8 mouse cellular contexts compared by ENCODE assay signal in the genomic region with DNA sequence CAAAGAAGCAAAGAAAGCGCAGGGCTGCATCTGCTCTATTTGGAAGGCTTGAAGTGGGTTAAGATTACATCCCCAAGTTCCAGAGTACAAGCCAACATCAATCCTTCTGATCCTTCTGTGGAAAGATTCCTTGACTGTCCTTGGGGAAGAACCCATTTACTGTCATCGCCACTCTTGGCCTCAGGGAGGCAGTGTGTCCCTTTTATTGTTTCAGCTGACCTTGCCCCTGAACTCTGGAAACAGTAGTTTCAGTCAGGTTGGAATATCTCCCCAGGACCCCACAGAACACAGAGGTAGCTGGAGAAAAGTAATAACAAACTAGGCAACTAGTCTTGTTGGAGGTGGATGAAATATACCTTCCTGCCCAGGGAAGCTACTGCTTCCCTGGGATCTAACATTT. TPM values are rescaled to one million over a fixed set of nuclear protein-coding genes. Genes with fewer than 3 reads are reported as not detected.
A peak's percentile ranks its signal among the peaks of the same experiment; 100 is the strongest.
DNase-seq lines count a peak whose midpoint lies in the region; ATAC-seq and TF ChIP-seq lines count a peak whose summit lies in the region.

No protein-coding gene starts in this region.

- ATAC-seq in forebrain, postnatal 0 days, result no peak
- no peak for ATAC-seq in forebrain, embryonic 12.5 days (ENCODE audit: low FRiP score)
- ATAC-seq in neural tube, embryonic 15.5 days (ENCODE audit: low FRiP score), result no peak
- ATAC-seq in granulocyte monocyte progenitor cell, adult 5-6 weeks (replicated peaks; ENCODE audit: poor library complexity, severe bottlenecking), result peak; percentile 66
- no peak for ATAC-seq in hindbrain, embryonic 14.5 days (ENCODE audit: low FRiP score)
- no peak for ATAC-seq in hindbrain, embryonic 16.5 days

- no peak for DNase-seq in forebrain, postnatal 0 days
- DNase-seq in neural tube, embryonic 10.5 days (ENCODE audit: extremely low spot score, low spot score), result peak; percentile 20
- peak; percentile 47 for DNase-seq in thymus, postnatal 25 days
- no peak for DNase-seq in hindbrain, embryonic 14.5 days (ENCODE audit: low spot score)

- H3K9me3 ChIP-seq in forebrain, postnatal 0 days (ENCODE audit: low read length), result no peaks in the 10 kb centered on the region
- H3K9me3 ChIP-seq in forebrain, embryonic 12.5 days, result no peaks in the 10 kb centered on the region
- H3K9me3 ChIP-seq in neural tube, embryonic 15.5 days (replicated peaks), result no peaks in the 10 kb centered on the region
- H3K9me3 ChIP-seq in hindbrain, embryonic 14.5 days (ENCODE audit: control insufficient read depth, low read length), result no peaks in the 10 kb centered on the region
- no peaks in the 10 kb centered on the region for H3K9me3 ChIP-seq in hindbrain, embryonic 16.5 days (ENCODE audit: control insufficient read depth, low read length)

- H3K4me3 ChIP-seq in forebrain, postnatal 0 days (ENCODE audit: low read depth, low read length), result no peak overlapping the region
- no peak overlapping the region for H3K4me3 ChIP-seq in forebrain, embryonic 12.5 days (replicated peaks)
- H3K4me3 ChIP-seq in neural tube, embryonic 15.5 days (replicated peaks), result no peak overlapping the region
- H3K4me3 ChIP-seq in hindbrain, embryonic 14.5 days (replicated peaks; ENCODE audit: low read length), result no peak overlapping the region
- no peak overlapping the region for H3K4me3 ChIP-seq in hindbrain, embryonic 16.5 days (ENCODE audit: low read length)

- H3K27me3 ChIP-seq in forebrain, postnatal 0 days (ENCODE audit: insufficient read depth, low read length), result no peaks in the 10 kb centered on the region
- H3K27me3 ChIP-seq in forebrain, embryonic 12.5 days, result no peaks in the 10 kb centered on the region
- no peaks in the 10 kb centered on the region for H3K27me3 ChIP-seq in neural tube, embryonic 15.5 days (replicated peaks)
- H3K27me3 ChIP-seq in hindbrain, embryonic 14.5 days (ENCODE audit: control insufficient read depth, insufficient read depth, low read length), result no peaks in the 10 kb centered on the region
- no peaks in the 10 kb centered on the region for H3K27me3 ChIP-seq in hindbrain, embryonic 16.5 days (replicated peaks; ENCODE audit: control insufficient read depth, insufficient read depth, low read length)

- no peak overlapping the region for H3K9ac ChIP-seq in forebrain, postnatal 0 days
- H3K9ac ChIP-seq in forebrain, embryonic 12.5 days, result no peak overlapping the region
- H3K9ac ChIP-seq in neural tube, embryonic 15.5 days (replicated peaks), result no peak overlapping the region
- H3K9ac ChIP-seq in hindbrain, embryonic 14.5 days, result no peak overlapping the region
- no peak overlapping the region for H3K9ac ChIP-seq in hindbrain, embryonic 16.5 days (ENCODE audit: low read depth, low read length)

- TF ChIP-seq CTCF in forebrain, postnatal 0 days (IDR thresholded peaks at IDR 0.05; ENCODE audit: low read depth), result peak; percentile 36

- H3K27ac ChIP-seq in forebrain, postnatal 0 days (ENCODE audit: low read depth, low read length), result no peak overlapping the region
- no peak overlapping the region for H3K27ac ChIP-seq in forebrain, embryonic 12.5 days
- no peak overlapping the region for H3K27ac ChIP-seq in neural tube, embryonic 15.5 days (replicated peaks)
- no peak overlapping the region for H3K27ac ChIP-seq in hindbrain, embryonic 14.5 days
- H3K27ac ChIP-seq in hindbrain, embryonic 16.5 days (ENCODE audit: low read depth, low read length), result no peak overlapping the region

- H3K4me1 ChIP-seq in forebrain, postnatal 0 days (ENCODE audit: insufficient read depth), result no peaks in the 10 kb centered on the region
- H3K4me1 ChIP-seq in forebrain, embryonic 12.5 days, result no peaks in the 10 kb centered on the region; the same call in 1 of the 2 replicates
- H3K4me1 ChIP-seq in neural tube, embryonic 15.5 days, result no peaks in the 10 kb centered on the region
- H3K4me1 ChIP-seq in hindbrain, embryonic 14.5 days (replicated peaks; ENCODE audit: control insufficient read depth, insufficient read depth, low read length), result no peaks in the 10 kb centered on the region
- no peaks in the 10 kb centered on the region for H3K4me1 ChIP-seq in hindbrain, embryonic 16.5 days (ENCODE audit: control insufficient read depth, insufficient read depth, low read depth, low read length)

- no peaks in the 10 kb centered on the region for H3K36me3 ChIP-seq in forebrain, postnatal 0 days (ENCODE audit: insufficient read depth)
- no peaks in the 10 kb centered on the region for H3K36me3 ChIP-seq in forebrain, embryonic 12.5 days (replicated peaks)
- no peaks in the 10 kb centered on the region for H3K36me3 ChIP-seq in neural tube, embryonic 15.5 days
- H3K36me3 ChIP-seq in hindbrain, embryonic 14.5 days (replicated peaks; ENCODE audit: control insufficient read depth, insufficient read depth), result no peaks in the 10 kb centered on the region
- no peaks in the 10 kb centered on the region for H3K36me3 ChIP-seq in hindbrain, embryonic 16.5 days (ENCODE audit: control insufficient read depth, insufficient read depth, low read length)

- no peak overlapping the region for H3K4me2 ChIP-seq in forebrain, postnatal 0 days (ENCODE audit: low read depth)
- H3K4me2 ChIP-seq in forebrain, embryonic 12.5 days, result no peak overlapping the region
- H3K4me2 ChIP-seq in neural tube, embryonic 15.5 days, result no peak overlapping the region
- H3K4me2 ChIP-seq in hindbrain, embryonic 14.5 days (replicated peaks), result no peak overlapping the region
- H3K4me2 ChIP-seq in hindbrain, embryonic 16.5 days (ENCODE audit: low read length), result no peak overlapping the region

- 45% methylated on average over 2 of the region's 2 CpGs for WGBS in forebrain, postnatal 0 days
- WGBS in forebrain, embryonic 12.5 days, result 38% methylated on average over 2 of the region's 2 CpGs
- WGBS in neural tube, embryonic 15.5 days, result 38% methylated on average over 2 of the region's 2 CpGs
- 33% methylated on average over 2 of the region's 2 CpGs for WGBS in hindbrain, embryonic 14.5 days
- 45% methylated on average over 2 of the region's 2 CpGs for WGBS in hindbrain, embryonic 16.5 days

RNA-seq across cellular contexts. Expression of gene Cd164, which starts 10.1 kb away (rescaled TPM):
- total RNA-seq in forebrain, postnatal 0 days (2014; rRNA removed), result 23.1 and 32.3 TPM in 2 replicates
- polyA plus RNA-seq in forebrain, postnatal 0 days (2015; fragmentation: Nextera tagmentation; extraction: Ambion mirVana), result 40.5 and 48.8 TPM in 2 replicates
- 104 and 110 TPM in 2 replicates for polyA plus RNA-seq in forebrain, embryonic 12.5 days (2016; fragmentation: Nextera tagmentation; extraction: Ambion mirVana)
- polyA plus RNA-seq in neural tube, embryonic 15.5 days (2015; fragmentation: Nextera tagmentation; extraction: Ambion mirVana), result 49.9 and 78.2 TPM in 2 replicates
- 140 and 168 TPM in 2 replicates for total RNA-seq in granulocyte monocyte progenitor cell, adult 5-6 weeks (2014; fragmentation: Nextera tagmentation)
- 169 and 206 TPM in 2 replicates for total RNA-seq in granulocyte monocyte progenitor cell, adult 5-6 weeks (2017)
- 68.4 and 75.7 TPM in 2 replicates for polyA plus RNA-seq in hindbrain, embryonic 14.5 days (2014; fragmentation: Nextera tagmentation; extraction: Ambion mirVana)
- 57.2 and 62.9 TPM in 2 replicates for polyA plus RNA-seq in hindbrain, embryonic 16.5 days (2015; fragmentation: Nextera tagmentation; extraction: Ambion mirVana)

RNA-seq across cellular contexts. Expression of gene Ppil6, which starts 18.9 kb away (rescaled TPM):
- 0.81 and 1.9 TPM in 2 replicates for total RNA-seq in forebrain, postnatal 0 days (2014; rRNA removed)
- polyA plus RNA-seq in forebrain, postnatal 0 days (2015; fragmentation: Nextera tagmentation; extraction: Ambion mirVana), result 4.7 and 8.7 TPM in 2 replicates
- 1.1 and 1.7 TPM in 2 replicates for polyA plus RNA-seq in forebrain, embryonic 12.5 days (2016; fragmentation: Nextera tagmentation; extraction: Ambion mirVana)
- polyA plus RNA-seq in neural tube, embryonic 15.5 days (2015; fragmentation: Nextera tagmentation; extraction: Ambion mirVana), result 4.2 and 4.6 TPM in 2 replicates
- not detected in 2 replicates for total RNA-seq in granulocyte monocyte progenitor cell, adult 5-6 weeks (2014; fragmentation: Nextera tagmentation)
- not detected in 2 replicates for total RNA-seq in granulocyte monocyte progenitor cell, adult 5-6 weeks (2017)
- 2.3 and 6.1 TPM in 2 replicates for polyA plus RNA-seq in hindbrain, embryonic 14.5 days (2014; fragmentation: Nextera tagmentation; extraction: Ambion mirVana)
- polyA plus RNA-seq in hindbrain, embryonic 16.5 days (2015; fragmentation: Nextera tagmentation; extraction: Ambion mirVana), result 4.5 and 5.3 TPM in 2 replicates

RNA-seq across cellular contexts. Expression of gene Smpd2, which starts 19.0 kb away (rescaled TPM):
- total RNA-seq in forebrain, postnatal 0 days (2014; rRNA removed), result 27.7 and 42.9 TPM in 2 replicates
- 37.1 and 43.9 TPM in 2 replicates for polyA plus RNA-seq in forebrain, postnatal 0 days (2015; fragmentation: Nextera tagmentation; extraction: Ambion mirVana)
- polyA plus RNA-seq in forebrain, embryonic 12.5 days (2016; fragmentation: Nextera tagmentation; extraction: Ambion mirVana), result 52.2 and 52.3 TPM in 2 replicates
- 37.6 and 42.4 TPM in 2 replicates for polyA plus RNA-seq in neural tube, embryonic 15.5 days (2015; fragmentation: Nextera tagmentation; extraction: Ambion mirVana)
- 23.0 and 24.4 TPM in 2 replicates for total RNA-seq in granulocyte monocyte progenitor cell, adult 5-6 weeks (2014; fragmentation: Nextera tagmentation)
- total RNA-seq in granulocyte monocyte progenitor cell, adult 5-6 weeks (2017), result 10.1 and 13.0 TPM in 2 replicates
- polyA plus RNA-seq in hindbrain, embryonic 14.5 days (2014; fragmentation: Nextera tagmentation; extraction: Ambion mirVana), result 36.3 and 37.9 TPM in 2 replicates
- polyA plus RNA-seq in hindbrain, embryonic 16.5 days (2015; fragmentation: Nextera tagmentation; extraction: Ambion mirVana), result 46.5 and 52.9 TPM in 2 replicates

RNA-seq across cellular contexts. Expression of gene Mical1, which starts 33.0 kb away (rescaled TPM):
- total RNA-seq in forebrain, postnatal 0 days (2014; rRNA removed), result 37.2 and 40.0 TPM in 2 replicates
- 29.8 and 32.1 TPM in 2 replicates for polyA plus RNA-seq in forebrain, postnatal 0 days (2015; fragmentation: Nextera tagmentation; extraction: Ambion mirVana)
- polyA plus RNA-seq in forebrain, embryonic 12.5 days (2016; fragmentation: Nextera tagmentation; extraction: Ambion mirVana), result 48.8 and 50.3 TPM in 2 replicates
- polyA plus RNA-seq in neural tube, embryonic 15.5 days (2015; fragmentation: Nextera tagmentation; extraction: Ambion mirVana), result 22.7 and 29.6 TPM in 2 replicates
- 74.8 and 105 TPM in 2 replicates for total RNA-seq in granulocyte monocyte progenitor cell, adult 5-6 weeks (2014; fragmentation: Nextera tagmentation)
- 32.2 and 49.3 TPM in 2 replicates for total RNA-seq in granulocyte monocyte progenitor cell, adult 5-6 weeks (2017)
- 20.6 and 22.8 TPM in 2 replicates for polyA plus RNA-seq in hindbrain, embryonic 14.5 days (2014; fragmentation: Nextera tagmentation; extraction: Ambion mirVana)
- polyA plus RNA-seq in hindbrain, embryonic 16.5 days (2015; fragmentation: Nextera tagmentation; extraction: Ambion mirVana), result 25.9 and 31.0 TPM in 2 replicates

RNA-seq across cellular contexts. Expression of gene Zbtb24, which starts 59.0 kb away (rescaled TPM):
- total RNA-seq in forebrain, postnatal 0 days (2014; rRNA removed), result 20.7 and 29.9 TPM in 2 replicates
- 13.2 and 15.5 TPM in 2 replicates for polyA plus RNA-seq in forebrain, postnatal 0 days (2015; fragmentation: Nextera tagmentation; extraction: Ambion mirVana)
- polyA plus RNA-seq in forebrain, embryonic 12.5 days (2016; fragmentation: Nextera tagmentation; extraction: Ambion mirVana), result 20.6 and 20.8 TPM in 2 replicates
- 17.7 and 17.9 TPM in 2 replicates for polyA plus RNA-seq in neural tube, embryonic 15.5 days (2015; fragmentation: Nextera tagmentation; extraction: Ambion mirVana)
- total RNA-seq in granulocyte monocyte progenitor cell, adult 5-6 weeks (2014; fragmentation: Nextera tagmentation), result 11.4 and 14.1 TPM in 2 replicates
- 17.2 and 18.1 TPM in 2 replicates for total RNA-seq in granulocyte monocyte progenitor cell, adult 5-6 weeks (2017)
- polyA plus RNA-seq in hindbrain, embryonic 14.5 days (2014; fragmentation: Nextera tagmentation; extraction: Ambion mirVana), result 19.0 and 19.1 TPM in 2 replicates
- 16.9 and 18.2 TPM in 2 replicates for polyA plus RNA-seq in hindbrain, embryonic 16.5 days (2015; fragmentation: Nextera tagmentation; extraction: Ambion mirVana)

Comparison
In these comparisons a context has a peak if more than half of its experiments do, and no peak if none do; other contexts are left out.
1. DNase-seq: peak in neural tube, embryonic 10.5 days (single experiment) and thymus, postnatal 25 days (single experiment); none in forebrain, postnatal 0 days (single experiment) and hindbrain, embryonic 14.5 days (single experiment).